Mouse (Mus musculus): Measurements from ENCODE around the gene Zfp217. TPM values are rescaled to one million over a fixed set of nuclear protein-coding genes. Genes with fewer than 3 reads are reported as not detected.

Zfp217 gene
- polyA plus RNA-seq, 1 experiment from 2014 or later = 3.4 TPM

GRCm38 (mm10) chr2:170176284-170176926 is 28.5 kb upstream of the Zfp217 start:
- H3K4me2 ChIP-seq (ENCODE audit: low read length) = no peak overlapping the region
- no peak overlapping the region for H3K27ac ChIP-seq (replicated peaks in 1 of 2; ENCODE audit: control insufficient read depth in 1 of 2, insufficient read depth in 1 of 2, low read depth in 2 of 2, low read length in 2 of 2)
- H3K36me3 ChIP-seq (ENCODE audit: control insufficient read depth, insufficient read depth, low read length) = no peaks in the 10 kb centered on the region
- no peak overlapping the region for H3K9ac ChIP-seq (ENCODE audit: low read length)
- H3K4me1 ChIP-seq (ENCODE audit: control insufficient read depth in 2 of 2, insufficient read depth in 2 of 2, low read length in 2 of 2) = peaks cover 17 to 42% of the 10 kb centered on the region in 2 experiments
- no peak for ATAC-seq (ENCODE audit: insufficient number of reproducible peaks, insufficient read depth, low FRiP score, low read depth)
- H3K9me3 ChIP-seq (ENCODE audit: control insufficient read depth, low read length) = no peaks in the 10 kb centered on the region
- H3K27me3 ChIP-seq (ENCODE audit: control insufficient read depth, insufficient read depth, low read length) = no peaks in the 10 kb centered on the region
- whole genome bisulfite sequencing = 38% methylated on average over 5 of the region's 8 CpGs
- no peak overlapping the region for H3K4me3 ChIP-seq (ENCODE audit: control insufficient read depth in 1 of 2, insufficient read depth in 1 of 2, low read depth in 1 of 2, low read length in 2 of 2)

GRCm38 (mm10) chr2:170175661-170176150 is 27.8 kb upstream of the Zfp217 start:
- Histone ChIP-seq H3K4me2 (ENCODE audit: low read length) (no peak overlapping the region), H3K4me3 (ENCODE audit: control insufficient read depth in 1 of 2, insufficient read depth in 1 of 2, low read depth in 1 of 2, low read length in 2 of 2) (no peak overlapping the region), H3K36me3 (ENCODE audit: control insufficient read depth, insufficient read depth, low read length) (no peaks in the 10 kb centered on the region), H3K4me1 (ENCODE audit: control insufficient read depth in 2 of 2, insufficient read depth in 2 of 2, low read length in 2 of 2) (peaks cover 17 to 42% of the 10 kb centered on the region in 2 experiments), H3K9ac (ENCODE audit: low read length) (no peak overlapping the region), H3K27me3 (ENCODE audit: control insufficient read depth, insufficient read depth, low read length) (no peaks in the 10 kb centered on the region), H3K27ac (replicated peaks in 1 of 2; ENCODE audit: control insufficient read depth in 1 of 2, insufficient read depth in 1 of 2, low read depth in 2 of 2, low read length in 2 of 2) (peak overlapping the region; percentile 35 to 86; a peak in 2 of 4 replicates), H3K9me3 (ENCODE audit: control insufficient read depth, low read length) (no peaks in the 10 kb centered on the region)
- no peak for ATAC-seq (ENCODE audit: insufficient number of reproducible peaks, insufficient read depth, low FRiP score, low read depth)
- WGBS = 52% methylated on average over 7 of the region's 7 CpGs

GRCm38 (mm10) chr2:170175190-170175589 is 27.3 kb upstream of the Zfp217 start:
- no peaks in the 10 kb centered on the region for H3K9me3 ChIP-seq (ENCODE audit: control insufficient read depth, low read length)
- H3K36me3 ChIP-seq (ENCODE audit: control insufficient read depth, insufficient read depth, low read length) = no peaks in the 10 kb centered on the region
- ATAC-seq (ENCODE audit: insufficient number of reproducible peaks, insufficient read depth, low FRiP score, low read depth) = no peak
- peak overlapping the region; percentile 35 to 86; a peak in 2 of 4 replicates for H3K27ac ChIP-seq (replicated peaks in 1 of 2; ENCODE audit: control insufficient read depth in 1 of 2, insufficient read depth in 1 of 2, low read depth in 2 of 2, low read length in 2 of 2)
- peaks cover 17 to 42% of the 10 kb centered on the region in 2 experiments for H3K4me1 ChIP-seq (ENCODE audit: control insufficient read depth in 2 of 2, insufficient read depth in 2 of 2, low read length in 2 of 2)
- no peaks in the 10 kb centered on the region for H3K27me3 ChIP-seq (ENCODE audit: control insufficient read depth, insufficient read depth, low read length)
- WGBS = 68% methylated on average over 3 of the region's 3 CpGs
- no peak overlapping the region for H3K4me2 ChIP-seq (ENCODE audit: low read length)
- no peak overlapping the region for H3K4me3 ChIP-seq (ENCODE audit: control insufficient read depth in 1 of 2, insufficient read depth in 1 of 2, low read depth in 1 of 2, low read length in 2 of 2)
- no peak overlapping the region for H3K9ac ChIP-seq (ENCODE audit: low read length)

- no peak overlapping the region for H3K4me3 ChIP-seq (ENCODE audit: control insufficient read depth in 1 of 2, insufficient read depth in 1 of 2, low read depth in 1 of 2, low read length in 2 of 2)
- H3K9ac ChIP-seq (ENCODE audit: low read length) = no peak overlapping the region
- H3K36me3 ChIP-seq (ENCODE audit: control insufficient read depth, insufficient read depth, low read length) = no peaks in the 10 kb centered on the region
- 0 out of 2 replicates have a peak, but pooled peaks cover 6% of the 10 kb centered on the region for H3K9me3 ChIP-seq (ENCODE audit: control insufficient read depth, low read length)
- peaks cover 5 to 7% of the 10 kb centered on the region in 2 experiments for H3K4me1 ChIP-seq (ENCODE audit: control insufficient read depth in 2 of 2, insufficient read depth in 2 of 2, low read length in 2 of 2)
- peak overlapping the region; percentile 47 to 61; a peak in 3 of 4 replicates for H3K27ac ChIP-seq (replicated peaks in 1 of 2; ENCODE audit: control insufficient read depth in 1 of 2, insufficient read depth in 1 of 2, low read depth in 2 of 2, low read length in 2 of 2)
- no peak overlapping the region for H3K4me2 ChIP-seq (ENCODE audit: low read length)
- no peaks in the 10 kb centered on the region for H3K27me3 ChIP-seq (ENCODE audit: control insufficient read depth, insufficient read depth, low read length)
- ATAC-seq (ENCODE audit: insufficient number of reproducible peaks, insufficient read depth, low FRiP score, low read depth) = no peak
Observed at GRCm38 (mm10) chr2:170169062-170169461, 21.2 kb upstream of the Zfp217 start.

- no peak overlapping the region for H3K9ac ChIP-seq (ENCODE audit: low read length)
- no peak overlapping the region for H3K27ac ChIP-seq (replicated peaks in 1 of 2; ENCODE audit: control insufficient read depth in 1 of 2, insufficient read depth in 1 of 2, low read depth in 2 of 2, low read length in 2 of 2)
- H3K4me2 ChIP-seq (ENCODE audit: low read length) = no peak overlapping the region
- no peaks in the 10 kb centered on the region for H3K36me3 ChIP-seq (ENCODE audit: control insufficient read depth, insufficient read depth, low read length)
- no peak for ATAC-seq (ENCODE audit: insufficient number of reproducible peaks, insufficient read depth, low FRiP score, low read depth)
- 80% methylated on average over 10 of the region's 10 CpGs for WGBS
- 0 out of 2 replicates have a peak, but pooled peaks cover 6% of the 10 kb centered on the region for H3K9me3 ChIP-seq (ENCODE audit: control insufficient read depth, low read length)
- H3K27me3 ChIP-seq (ENCODE audit: control insufficient read depth, insufficient read depth, low read length) = no peaks in the 10 kb centered on the region
- H3K4me1 ChIP-seq (ENCODE audit: control insufficient read depth in 2 of 2, insufficient read depth in 2 of 2, low read length in 2 of 2) = peaks cover 0 to 2% of the 10 kb centered on the region in 2 experiments; a peak in 1 of 4 replicates
- no peak overlapping the region for H3K4me3 ChIP-seq (ENCODE audit: control insufficient read depth in 1 of 2, insufficient read depth in 1 of 2, low read depth in 1 of 2, low read length in 2 of 2)
Observed at GRCm38 (mm10) chr2:170165649-170166048, 17.7 kb upstream of the Zfp217 start.

- Histone ChIP-seq H3K9me3 (ENCODE audit: control insufficient read depth, low read length) (0 out of 2 replicates have a peak, but pooled peaks cover 6% of the 10 kb centered on the region), H3K4me3 (ENCODE audit: control insufficient read depth in 1 of 2, insufficient read depth in 1 of 2, low read depth in 1 of 2, low read length in 2 of 2) (no peak overlapping the region), H3K27me3 (ENCODE audit: control insufficient read depth, insufficient read depth, low read length) (no peaks in the 10 kb centered on the region), H3K27ac (replicated peaks in 1 of 2; ENCODE audit: control insufficient read depth in 1 of 2, insufficient read depth in 1 of 2, low read depth in 2 of 2, low read length in 2 of 2) (no peak overlapping the region), H3K36me3 (ENCODE audit: control insufficient read depth, insufficient read depth, low read length) (no peaks in the 10 kb centered on the region), H3K4me2 (ENCODE audit: low read length) (no peak overlapping the region), H3K4me1 (ENCODE audit: control insufficient read depth in 2 of 2, insufficient read depth in 2 of 2, low read length in 2 of 2) (peaks cover 2 to 3% of the 10 kb centered on the region in 2 experiments; a peak in 2 of 4 replicates), H3K9ac (ENCODE audit: low read length) (no peak overlapping the region)
- WGBS = 77% methylated on average over 18 of the region's 18 CpGs
- no peak for ATAC-seq (ENCODE audit: insufficient number of reproducible peaks, insufficient read depth, low FRiP score, low read depth)
Observed at GRCm38 (mm10) chr2:170163671-170164462, 16.0 kb upstream of the Zfp217 start.

GRCm38 (mm10) chr2:170159795-170160568 is 12.1 kb upstream of the Zfp217 start:
- 48% methylated on average over 15 of the region's 15 CpGs for WGBS
- no peak overlapping the region for H3K4me3 ChIP-seq (ENCODE audit: control insufficient read depth in 1 of 2, insufficient read depth in 1 of 2, low read depth in 1 of 2, low read length in 2 of 2)
- H3K36me3 ChIP-seq (ENCODE audit: control insufficient read depth, insufficient read depth, low read length) = no peaks in the 10 kb centered on the region
- no peaks in the 10 kb centered on the region for H3K9me3 ChIP-seq (ENCODE audit: control insufficient read depth, low read length)
- ATAC-seq (ENCODE audit: insufficient number of reproducible peaks, insufficient read depth, low FRiP score, low read depth) = peak; percentile 46; the same call in 1 of the 2 replicates
- H3K9ac ChIP-seq (ENCODE audit: low read length) = no peak overlapping the region
- H3K4me1 ChIP-seq (ENCODE audit: control insufficient read depth in 2 of 2, insufficient read depth in 2 of 2, low read length in 2 of 2) = peaks cover 8 to 13% of the 10 kb centered on the region in 2 experiments
- H3K27me3 ChIP-seq (ENCODE audit: control insufficient read depth, insufficient read depth, low read length) = no peaks in the 10 kb centered on the region
- H3K4me2 ChIP-seq (ENCODE audit: low read length) = peak overlapping the region; percentile 39
- peak overlapping the region; percentile 56 to 67 for H3K27ac ChIP-seq (replicated peaks in 1 of 2; ENCODE audit: control insufficient read depth in 1 of 2, insufficient read depth in 1 of 2, low read depth in 2 of 2, low read length in 2 of 2)
